Mouse (Mus musculus) Patski (cell line): ENCODE measurements around the gene Ptgfr. TPM values are rescaled to one million over a fixed set of nuclear protein-coding genes. Genes with fewer than 3 reads are reported as not detected.

Experiments used
- ATAC-seq: fragments of 100-300 bp; one replicate; pipeline ENCODE4 v1.8.0; 2021
- CTCF ChIA-PET: fragments of 350-600 bp; sonication (Branson Sonifier 250); formaldehyde crosslinking; loops from one replicate; lab custom pipeline; 2022; ENCODE audit warnings: inconsistent platforms; lab: Charles Lee
- POLR2A ChIA-PET: fragments of 350-600 bp; sonication (Branson Sonifier 250); formaldehyde crosslinking; loops from one replicate; lab custom pipeline; 2022; ENCODE audit warnings: antibody characterized with exemption, inconsistent platforms; lab: Charles Lee
- DNase-seq: peaks from one replicate; pipeline ENCODE4 v3.0.0-alpha.2; 2011; ENCODE audit warnings: low read depth, low spot score
- H3K27me3 ChIP-seq: fragments of 371-371 bp; one replicate; pipeline ENCODE4 v1.5.1; 2021
- CTCF ChIP-seq: fragments of 100-300 bp; IDR thresholded peaks from one replicate; pipeline ENCODE4 v1.5.1; 2021
- in situ Hi-C: fragments of 300-500 bp; cut with MboI; formaldehyde crosslinking; loops from 3 replicates; pipeline ENCODE4 v1.11.1; 2018; ENCODE audit warnings: low pct_unique_long_range_greater_than_20kb, mixed read lengths
- polyA plus RNA-seq: library from polyadenylated mRNA; unstranded; gene quantifications from one replicate; pipeline ENCODE4 v1.2.3, GENCODE M21; 2021

Gene Ptgfr
- polyA plus RNA-seq, 1 experiment from 2014 or later = 0.01 TPM

DNA sequence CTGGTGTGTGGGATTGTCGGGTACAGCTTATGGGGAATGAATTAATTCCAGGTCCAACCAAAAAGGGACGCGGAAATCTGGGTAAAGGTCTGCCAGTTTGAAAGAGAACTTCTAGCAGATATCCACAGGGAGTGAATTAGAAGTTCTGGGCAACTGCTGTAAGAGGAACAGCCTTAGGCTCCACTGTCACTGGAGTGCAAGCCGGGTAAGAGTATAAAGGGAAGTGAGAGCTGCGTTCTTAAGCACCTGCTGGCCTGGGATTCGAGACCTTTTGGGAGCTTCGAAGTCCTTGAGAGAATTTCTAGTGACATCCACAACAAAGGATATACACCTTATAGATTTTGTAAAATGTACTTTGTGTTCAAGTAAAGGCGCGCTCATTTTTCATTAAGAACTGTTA, 319 bp upstream of the Ptgfr start:
- CTCF ChIA-PET = interaction anchor here (0.8 to 1.5 kb wide), 3 partner anchors 16 to 257 kb away, joined by 3 read pairs; no protein-coding TSS in a partner anchor
- ATAC-seq = no peak
- in situ Hi-C loops = no loop called here

DNA sequence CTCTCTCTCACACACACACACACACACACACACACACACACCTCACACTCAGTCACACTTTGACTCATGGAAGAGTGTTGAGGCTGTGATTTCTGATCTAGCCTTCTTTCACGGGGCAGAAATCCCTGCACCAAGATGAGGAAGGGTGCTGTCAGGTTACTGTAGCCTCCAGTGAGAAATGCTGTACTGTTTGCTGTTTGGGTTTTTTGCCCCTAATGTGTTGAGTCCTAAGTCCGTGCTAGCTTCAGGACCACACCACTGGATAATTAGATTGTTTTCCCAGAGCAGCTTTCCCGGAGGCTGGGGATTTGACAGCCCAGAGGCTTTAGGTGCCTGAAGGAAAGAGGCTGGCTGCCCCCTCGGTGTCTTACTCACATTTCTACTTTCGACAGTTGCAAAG, 979 bp downstream of the Ptgfr start:
- in situ Hi-C loops = no loop called here
- no peak for TF ChIP-seq CTCF
- POLR2A ChIA-PET = no interaction called here
- no peak for DNase-seq
- no peaks in the 10 kb centered on the region for H3K27me3 ChIP-seq
- CTCF ChIA-PET = no interaction called here
- no peak for ATAC-seq

More for the DNA sequence above, 319 bp upstream of the Ptgfr start:
- no peak for TF ChIP-seq CTCF
- no peak for DNase-seq
- H3K27me3 ChIP-seq = no peaks in the 10 kb centered on the region
- POLR2A ChIA-PET = no interaction called here

DNA sequence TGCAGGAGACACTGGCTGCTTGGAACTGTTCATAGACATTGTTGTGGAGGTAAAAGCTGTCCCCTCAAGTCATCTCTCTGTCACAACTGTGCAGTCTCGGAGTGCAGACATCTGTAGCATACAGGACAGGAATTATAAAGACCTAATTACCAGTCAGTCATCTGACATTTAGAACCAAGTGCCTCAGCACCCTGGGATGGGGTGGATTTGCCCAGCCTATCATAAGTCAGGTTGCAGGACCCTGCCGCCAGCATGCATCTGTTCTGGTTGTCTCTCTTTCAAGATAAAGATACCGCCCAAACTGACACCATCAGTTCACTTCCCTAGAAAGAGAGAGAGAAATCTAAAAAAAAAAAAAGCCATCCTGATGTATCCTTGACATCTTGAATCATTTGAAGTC, 1.6 kb downstream of the Ptgfr start:
- no peaks in the 10 kb centered on the region for H3K27me3 ChIP-seq
- TF ChIP-seq CTCF = no peak
- in situ Hi-C loops = no loop called here
- ATAC-seq (no peak), DNase-seq (no peak)
- ChIA-PET CTCF (no interaction called here), POLR2A (no interaction called here)

DNA sequence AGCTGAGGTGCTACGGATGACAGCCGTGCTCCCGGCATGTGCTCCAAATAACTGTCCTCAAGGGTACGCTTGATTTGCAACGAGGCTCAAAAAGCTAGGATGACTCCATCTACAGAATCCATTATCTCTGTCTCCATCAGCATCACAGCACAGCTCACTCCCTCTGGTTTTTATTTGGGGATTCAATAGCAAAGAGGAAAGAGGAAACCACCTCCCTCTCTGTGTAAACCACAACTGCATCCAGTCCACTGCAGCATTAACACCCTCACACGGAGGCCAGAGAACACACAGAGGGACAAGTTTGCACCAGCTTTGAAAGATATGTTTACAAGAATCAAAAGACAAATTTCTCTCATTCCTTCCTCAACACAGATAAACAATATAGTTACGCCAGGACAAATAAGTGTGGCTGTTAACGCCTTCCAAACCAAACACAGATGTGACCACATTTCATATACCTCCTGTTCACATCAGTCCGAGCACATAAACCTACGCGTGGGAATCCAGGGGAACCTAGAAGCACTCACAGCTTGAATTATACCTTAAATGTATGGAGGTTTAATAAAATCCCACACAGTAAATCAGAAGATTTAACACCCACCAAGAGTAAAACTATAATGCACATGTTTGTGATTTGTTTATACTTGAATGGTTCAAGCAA, 9.3 kb downstream of the Ptgfr start:
- in situ Hi-C loops = no loop called here
- ATAC-seq (no peak), DNase-seq (no peak)
- CTCF ChIA-PET = no interaction called here
- POLR2A ChIA-PET = no interaction called here
- no peak for TF ChIP-seq CTCF
- no peaks in the 10 kb centered on the region for H3K27me3 ChIP-seq

DNA sequence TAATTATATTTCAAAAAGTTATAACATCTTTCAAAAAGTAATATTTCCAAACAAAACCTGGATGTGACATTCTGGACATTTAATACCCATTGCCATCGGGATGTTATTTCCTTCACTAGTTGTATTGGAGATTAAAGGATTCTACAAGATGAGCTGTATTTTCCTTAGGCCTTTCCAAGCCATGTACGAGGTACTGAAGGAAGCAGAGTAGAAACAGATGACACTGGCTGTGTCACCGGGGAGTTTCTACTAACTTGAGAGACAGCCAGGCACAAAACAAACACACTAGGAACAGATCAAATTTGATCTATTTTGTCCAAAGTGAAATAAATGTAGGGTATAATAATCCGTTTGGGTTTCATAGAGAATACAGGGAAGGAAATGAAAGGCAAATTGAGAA, 17.6 kb downstream of the Ptgfr start:
- CTCF ChIA-PET = interaction anchor here (0.9 to 2.6 kb wide), 4 partner anchors 10 to 270 kb away, joined by 3 to 12 read pairs (median 7); no protein-coding TSS in a partner anchor
- ATAC-seq (no peak), DNase-seq (no peak)
- TF ChIP-seq CTCF = no peak
- in situ Hi-C loops = no loop called here
- POLR2A ChIA-PET = no interaction called here
- no peaks in the 10 kb centered on the region for H3K27me3 ChIP-seq

DNA sequence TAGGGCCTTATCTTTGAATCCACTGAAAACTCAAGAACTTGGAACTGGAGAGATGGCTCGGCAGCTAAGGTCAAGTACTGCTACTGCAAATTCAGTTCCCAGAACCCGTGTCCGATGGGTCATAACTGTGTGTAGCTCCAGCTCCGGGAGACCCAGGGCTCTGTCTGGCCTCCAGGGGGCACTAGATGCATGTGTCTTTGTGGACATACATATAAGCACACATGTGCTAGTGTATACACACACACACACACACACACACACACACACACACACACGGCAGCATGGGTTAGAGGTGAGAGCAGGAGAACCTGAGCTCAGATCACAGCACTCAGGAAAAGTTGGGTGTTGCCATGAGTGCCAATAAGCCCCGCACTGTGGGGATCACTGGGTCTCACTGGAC, 19.2 kb downstream of the Ptgfr start:
- DNase-seq = no peak
- ChIA-PET CTCF (interaction anchor here (0.7 to 2.6 kb wide), 8 partner anchors 8 to 273 kb away, joined by 3 to 12 read pairs (median 4); no protein-coding TSS in a partner anchor), POLR2A (no interaction called here)
- H3K27me3 ChIP-seq = no peaks in the 10 kb centered on the region
- no peak for ATAC-seq
- TF ChIP-seq CTCF = peak; percentile 57
- in situ Hi-C loops = no loop called here

DNA sequence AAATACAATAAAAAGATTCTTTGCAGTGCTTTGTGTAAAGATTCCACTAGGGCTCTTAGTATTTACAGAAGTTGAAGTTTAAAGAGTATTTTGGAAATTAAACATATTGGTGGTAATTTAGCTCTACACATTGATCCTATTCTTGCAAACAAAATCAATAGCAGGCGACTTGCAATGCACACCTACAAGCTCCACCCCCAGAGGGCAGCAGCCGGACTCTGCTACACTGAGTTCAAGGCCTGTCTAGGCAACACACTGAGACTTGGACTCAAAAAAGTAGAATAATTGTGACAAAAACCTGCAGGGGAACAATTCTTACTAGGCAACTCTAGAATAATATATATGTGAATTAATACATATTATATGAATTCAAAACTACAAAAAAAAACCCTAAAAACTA, 28.8 kb downstream of the Ptgfr start:
- peak; percentile 19 for TF ChIP-seq CTCF
- in situ Hi-C loops = no loop called here
- DNase-seq (no peak), ATAC-seq (no peak)
- CTCF ChIA-PET = interaction anchor here (1.4 kb wide), 1 partner anchor 24 kb away, joined by 3 read pairs; no protein-coding TSS in a partner anchor
- POLR2A ChIA-PET = no interaction called here
- H3K27me3 ChIP-seq = no peaks in the 10 kb centered on the region

DNA sequence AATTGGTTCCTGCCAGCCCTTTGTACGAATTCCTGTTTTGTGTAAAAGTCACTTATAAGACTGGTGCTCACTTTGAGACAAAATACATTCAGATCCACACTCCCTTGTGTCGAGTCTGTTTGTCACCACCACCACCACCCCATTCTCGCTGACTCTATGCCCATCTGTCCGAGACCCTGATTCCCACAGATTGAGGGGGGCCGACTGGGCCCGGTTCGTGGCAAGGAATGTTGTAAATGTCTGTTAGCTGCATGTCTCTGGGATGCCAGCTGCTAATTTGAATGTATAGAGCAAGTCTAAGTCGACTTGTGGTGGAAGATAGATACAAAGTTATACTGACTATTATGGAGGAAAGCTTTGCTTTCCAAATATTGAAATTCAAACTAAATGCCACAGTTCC, 48.8 kb downstream of the Ptgfr start:
- POLR2A ChIA-PET = interaction anchor here (0.6 kb wide), 1 partner anchor 308 kb away, joined by 3 read pairs; no protein-coding TSS in a partner anchor
- DNase-seq (no peak), ATAC-seq (no peak)
- CTCF ChIA-PET = no interaction called here
- in situ Hi-C loops = no loop called here
- H3K27me3 ChIP-seq = peaks cover 3% of the 10 kb centered on the region
- no peak for TF ChIP-seq CTCF

DNA sequence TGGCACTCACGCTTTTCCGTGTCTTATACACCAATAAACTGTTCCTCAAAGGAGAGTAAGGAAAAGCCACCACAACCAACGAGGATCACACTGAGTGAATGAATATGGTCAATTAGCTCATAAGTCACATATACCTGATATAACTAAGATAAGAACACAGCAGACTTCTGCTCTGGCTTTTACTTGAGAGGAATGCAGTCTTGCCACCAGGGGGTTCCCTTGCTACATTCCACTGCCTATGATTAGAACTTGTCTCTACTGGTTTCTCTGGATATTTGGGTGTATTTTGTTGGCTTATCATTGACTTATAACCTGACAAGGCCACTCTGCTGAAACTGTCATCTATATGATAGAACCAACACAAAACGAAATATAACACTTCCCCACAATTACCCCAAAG, 62.3 kb downstream of the Ptgfr start:
- ChIA-PET CTCF (interaction anchor here (0.6 to 2.2 kb wide), 13 partner anchors 8 to 321 kb away, joined by 3 to 13 read pairs (median 3); no protein-coding TSS in a partner anchor), POLR2A (no interaction called here)
- peak; percentile 68 for TF ChIP-seq CTCF
- in situ Hi-C loops = no loop called here
- peaks cover 12% of the 10 kb centered on the region for H3K27me3 ChIP-seq
- ATAC-seq (peak; percentile 52), DNase-seq (no peak)

DNA sequence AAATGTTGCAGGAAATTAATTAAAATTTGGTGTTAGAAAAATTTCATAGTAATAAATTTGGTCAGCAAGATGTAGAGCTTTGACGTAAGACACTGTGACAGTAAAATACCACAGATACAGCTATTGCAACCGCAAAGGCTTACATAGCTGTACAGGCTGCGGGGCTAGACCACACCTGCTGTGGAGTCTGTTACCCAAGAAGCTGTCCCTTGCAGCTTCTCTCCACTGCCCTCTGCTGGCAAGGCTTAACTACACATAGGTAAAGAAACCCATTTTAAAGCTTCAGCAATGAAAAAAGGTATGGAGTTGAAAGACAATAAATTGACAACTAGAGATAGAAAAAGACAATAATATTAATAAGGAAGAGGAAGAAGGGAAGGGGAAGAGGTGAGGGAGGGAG, 66.4 kb downstream of the Ptgfr start:
- ATAC-seq (peak; percentile 73), DNase-seq (no peak)
- in situ Hi-C loops = loop anchor here (5.0 kb wide), 2 partner anchors 54 to 321 kb away; no protein-coding TSS in a partner anchor
- POLR2A ChIA-PET = interaction anchor here (0.6 kb wide), 1 partner anchor 1657 kb away, joined by 3 read pairs; no protein-coding TSS in a partner anchor
- H3K27me3 ChIP-seq = peaks cover 13% of the 10 kb centered on the region
- TF ChIP-seq CTCF = peak; percentile 93
- CTCF ChIA-PET = interaction anchor here (0.7 to 4.3 kb wide), 13 partner anchors 15 to 337 kb away, joined by 3 to 122 read pairs (median 5); no protein-coding TSS in a partner anchor

DNA sequence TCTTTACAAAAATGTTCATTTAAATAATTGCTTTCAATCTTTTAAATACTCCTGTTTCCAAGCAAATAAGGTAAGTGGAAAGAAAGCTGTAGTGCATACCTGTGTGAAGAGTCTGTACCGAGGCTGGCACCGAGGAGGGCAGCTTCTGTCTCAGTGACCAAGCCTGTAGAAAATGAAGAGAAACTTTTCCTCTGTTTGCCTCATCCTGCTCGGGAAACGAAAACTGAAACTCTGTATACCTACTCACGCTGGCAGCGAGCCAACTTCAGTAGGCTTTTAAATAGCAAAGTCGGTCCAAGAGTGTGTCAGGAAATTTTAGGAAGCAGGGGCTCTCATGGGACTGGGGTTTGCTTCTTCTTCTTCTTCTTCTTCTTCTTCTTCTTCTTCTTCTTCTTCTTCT, 87.7 kb downstream of the Ptgfr start, which contains the start of gene Ifi44:
Gene Ifi44, minus strand, starts transcription at position 224 of the 400 bp plus-strand sequence.
- CTCF ChIA-PET = no interaction called here
- DNase-seq (no peak), ATAC-seq (no peak)
- no peak for TF ChIP-seq CTCF
- in situ Hi-C loops = no loop called here
- no peaks in the 10 kb centered on the region for H3K27me3 ChIP-seq
- POLR2A ChIA-PET = no interaction called here
